Mouse (Mus musculus): ENCODE results near the gene Tlx3.

Gene Tlx3

GRCm38 (mm10) chr11:33196447-33197132 is 6.8 kb downstream of the Tlx3 start:
- DNase-seq, result peak; percentile 56

- peak; percentile 36 for DNase-seq
These were observed 7.6 kb downstream of the Tlx3 start for GRCm38 (mm10) chr11:33195531-33196446.

GRCm38 (mm10) chr11:33195061-33195460 is 8.3 kb downstream of the Tlx3 start:
- DNase-seq, result no peak

GRCm38 (mm10) chr11:33193695-33194094 is 9.7 kb downstream of the Tlx3 start:
- DNase-seq, result no peak

- no peak for DNase-seq
These were observed 21.6 kb downstream of the Tlx3 start for GRCm38 (mm10) chr11:33181804-33182203.

- no peak for DNase-seq
These were observed 22.7 kb downstream of the Tlx3 start for GRCm38 (mm10) chr11:33180701-33181116.

GRCm38 (mm10) chr11:33179802-33180201 is 23.6 kb downstream of the Tlx3 start:
- no peak for DNase-seq

GRCm38 (mm10) chr11:33176525-33177245 is 26.7 kb downstream of the Tlx3 start:
- DNase-seq, result peak; percentile 69

- DNase-seq, result no peak
These were observed 27.6 kb downstream of the Tlx3 start for GRCm38 (mm10) chr11:33175768-33176167.

- peak; percentile 58 for DNase-seq
These were observed 32.9 kb downstream of the Tlx3 start for GRCm38 (mm10) chr11:33170489-33170888.

- peak; percentile 100 for DNase-seq
These were observed 40.3 kb downstream of the Tlx3 start, which contains the start of gene Npm1 for GRCm38 (mm10) chr11:33162998-33163506. Gene Npm1, minus strand, starts transcription at chr11:33163206.

GRCm38 (mm10) chr11:33162211-33162997 is 41.0 kb downstream of the Tlx3 start:
- peak; percentile 60 for DNase-seq

- no peak for DNase-seq
These were observed 43.6 kb downstream of the Tlx3 start for GRCm38 (mm10) chr11:33159741-33160140.

GRCm38 (mm10) chr11:33157453-33158196 is 45.8 kb downstream of the Tlx3 start:
- no peak for DNase-seq

- DNase-seq, result no peak
These were observed 46.9 kb downstream of the Tlx3 start for GRCm38 (mm10) chr11:33156436-33157015.

- DNase-seq, result no peak
These were observed 48.9 kb downstream of the Tlx3 start for GRCm38 (mm10) chr11:33154459-33154858.

- DNase-seq, result no peak
These were observed 50.4 kb downstream of the Tlx3 start for GRCm38 (mm10) chr11:33152997-33153396.

- DNase-seq, result no peak
These were observed 51.6 kb downstream of the Tlx3 start for GRCm38 (mm10) chr11:33151780-33152145.

GRCm38 (mm10) chr11:33151128-33151779 is 52.1 kb downstream of the Tlx3 start:
- no peak for DNase-seq
